Mouse (Mus musculus) testis, adult 2 months (tissue): ENCODE measurements around the gene Imp3.

Source experiments
- CTCF ChIP-seq: fragments of 200-500 bp; IDR thresholded peaks from 2 replicates; pipeline ENCODE4 v1.5.1; 2012; ENCODE audit warnings: low read depth, mild to moderate bottlenecking, inconsistent platforms, low read length, moderate library complexity; ENCODE audit not compliant: control insufficient read depth, insufficient read depth, insufficient replicate concordance
- POLR2A ChIP-seq: fragments of 200-500 bp; IDR thresholded peaks from 2 replicates; pipeline ENCODE4 v1.6.1; 2012; ENCODE audit warnings: low read depth, mild to moderate bottlenecking, inconsistent platforms, low read length, moderate library complexity; ENCODE audit not compliant: control insufficient read depth

GRCm38 (mm10) chr9:56958689-56959088 is 21.4 kb downstream of the Imp3 start:
- no peak for TF ChIP-seq POLR2A
- no peak for TF ChIP-seq CTCF
